Mouse (Mus musculus): ENCODE results near the gene Gdf3. TPM values are rescaled to one million over a fixed set of nuclear protein-coding genes. Genes with fewer than 3 reads are reported as not detected.

Gdf3 gene
- polyA plus RNA-seq, 2 experiments: 1.5 to 2.2 TPM

DNA sequence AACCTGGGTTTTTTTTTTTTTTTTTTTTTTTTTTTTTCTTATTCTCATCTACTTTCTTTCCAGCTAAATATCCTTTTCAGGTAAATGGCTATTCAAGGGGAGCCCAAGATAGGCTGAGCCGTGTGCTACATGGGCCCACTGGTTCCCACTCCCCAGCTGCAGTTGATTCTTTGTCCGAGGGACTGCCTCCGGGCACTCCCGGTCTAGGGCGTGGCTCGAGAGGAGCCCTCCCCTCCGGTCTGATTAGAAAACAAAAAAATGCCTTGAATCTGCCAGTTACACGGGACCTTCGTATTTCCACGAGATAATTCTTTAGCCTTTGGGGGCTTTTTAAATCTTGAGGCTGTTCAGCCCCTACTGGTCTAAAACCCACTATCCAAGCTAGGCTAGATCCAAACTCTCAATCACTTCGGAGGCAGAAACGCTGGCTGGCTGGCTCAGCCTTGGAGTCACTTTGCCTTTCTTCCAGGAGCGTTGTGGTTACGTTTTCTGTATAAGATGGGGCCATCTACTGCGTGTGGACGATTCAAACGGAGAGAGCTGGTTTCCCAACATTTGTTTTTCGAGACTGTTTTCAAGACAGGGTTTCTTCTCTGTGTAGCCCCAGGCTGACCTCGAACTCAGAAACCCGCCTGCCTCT is 17.7 kb upstream of the Gdf3 start:
- Histone ChIP-seq H3K27me3 (ENCODE audit: control insufficient read depth, insufficient read depth, low read length) (no peaks in the 10 kb centered on the region; the same call in none of the 2 replicates), H3K9me3 (ENCODE audit: control insufficient read depth, low read length) (no peaks in the 10 kb centered on the region), H3K4me2 (ENCODE audit: low read depth) (peak overlapping the region; percentile 56), H3K4me3 (ENCODE audit: insufficient read depth in 1 of 2, low read depth in 2 of 2, low read length in 2 of 2) (peak overlapping the region; percentile 2 to 14; a peak in 2 of 4 replicates), H3K4me1 (replicated peaks; ENCODE audit: control insufficient read depth in 2 of 2, insufficient read depth in 2 of 2, low read length in 1 of 2) (no peaks in the 10 kb centered on the region; a peak in 1 of 4 replicates), H3K9ac (replicated peaks) (no peak overlapping the region), H3K36me3 (replicated peaks; ENCODE audit: control insufficient read depth, insufficient read depth, low read depth) (no peaks in the 10 kb centered on the region), H3K27ac (no peak overlapping the region)
- 17% methylated on average over 20 of the region's 20 CpGs for WGBS (ENCODE audit: insufficient replicate concordance)
- TF ChIP-seq EP300 (IDR thresholded peaks at IDR 0.05; ENCODE audit: low read depth): no peak
- no peak for TF ChIP-seq CTCF (IDR thresholded peaks at IDR 0.05; ENCODE audit: low read depth)
- ATAC-seq (ENCODE audit: insufficient read depth): no peak
- DNase-seq (ENCODE audit: low read depth in 3 of 3, low spot score in 3 of 3): no peak

DNA sequence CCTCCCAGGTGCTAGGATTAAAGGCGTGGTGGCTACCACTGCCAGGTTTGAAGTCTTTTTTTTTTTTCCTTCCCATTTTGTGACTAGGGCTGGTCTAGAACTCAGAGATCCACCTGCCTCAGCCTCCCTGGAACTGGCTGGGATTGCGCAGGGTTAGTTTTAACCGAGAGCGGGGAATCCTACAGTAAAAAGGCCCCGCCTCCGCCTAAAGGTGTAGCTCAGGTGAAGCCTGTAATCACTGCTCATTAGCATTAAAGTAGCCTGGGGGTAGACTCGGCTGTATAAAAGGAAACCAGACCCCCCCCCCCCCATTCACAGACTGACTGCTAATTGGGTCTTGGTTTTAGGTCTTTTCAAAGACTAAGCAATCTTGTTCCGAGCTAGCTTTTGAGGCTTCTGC is 16.2 kb upstream of the Gdf3 start, which contains the start of gene Dppa3:
Gene Dppa3 (plus strand): TSS at position 301 of the 400 bp plus-strand sequence.
- ATAC-seq (ENCODE audit: insufficient read depth) (no peak), DNase-seq (ENCODE audit: low read depth in 3 of 3, low spot score in 3 of 3) (no peak)
- Histone ChIP-seq H3K36me3 (replicated peaks; ENCODE audit: control insufficient read depth, insufficient read depth, low read depth) (no peaks in the 10 kb centered on the region), H3K4me2 (ENCODE audit: low read depth) (peak within 1 kb of the TSS; percentile 56), H3K27me3 (ENCODE audit: control insufficient read depth, insufficient read depth, low read length) (no peaks in the 10 kb centered on the region; the same call in none of the 2 replicates), H3K9ac (replicated peaks) (no peak within 1 kb of the TSS), H3K27ac (no peak within 1 kb of the TSS), H3K4me1 (replicated peaks; ENCODE audit: control insufficient read depth in 2 of 2, insufficient read depth in 2 of 2, low read length in 1 of 2) (no peaks in the 10 kb centered on the region; a peak in 1 of 4 replicates), H3K9me3 (ENCODE audit: control insufficient read depth, low read length) (no peaks in the 10 kb centered on the region), H3K4me3 (ENCODE audit: insufficient read depth in 1 of 2, low read depth in 2 of 2, low read length in 2 of 2) (no peak within 1 kb of the TSS)
- TF ChIP-seq CTCF (IDR thresholded peaks at IDR 0.05; ENCODE audit: low read depth) (no peak), EP300 (IDR thresholded peaks at IDR 0.05; ENCODE audit: low read depth) (no peak)
- 71% methylated on average over 8 of the region's 8 CpGs for WGBS (ENCODE audit: insufficient replicate concordance)

GRCm38 (mm10) chr6:122625156-122625555 is 15.3 kb upstream of the Gdf3 start:
- ATAC-seq (ENCODE audit: insufficient read depth): no peak
- H3K36me3 ChIP-seq (replicated peaks; ENCODE audit: control insufficient read depth, insufficient read depth, low read depth): no peaks in the 10 kb centered on the region
- no peak for DNase-seq (ENCODE audit: low read depth in 3 of 3, low spot score in 3 of 3)
- TF ChIP-seq CTCF (IDR thresholded peaks at IDR 0.05; ENCODE audit: low read depth): no peak
- TF ChIP-seq EP300 (IDR thresholded peaks at IDR 0.05; ENCODE audit: low read depth): no peak
- H3K4me2 ChIP-seq (ENCODE audit: low read depth): no peak overlapping the region
- H3K9ac ChIP-seq (replicated peaks): no peak overlapping the region
- H3K27ac ChIP-seq: no peak overlapping the region
- H3K27me3 ChIP-seq (ENCODE audit: control insufficient read depth, insufficient read depth, low read length): no peaks in the 10 kb centered on the region; the same call in none of the 2 replicates
- no peaks in the 10 kb centered on the region for H3K9me3 ChIP-seq (ENCODE audit: control insufficient read depth, low read length)
- no peak overlapping the region for H3K4me3 ChIP-seq (ENCODE audit: insufficient read depth in 1 of 2, low read depth in 2 of 2, low read length in 2 of 2)
- H3K4me1 ChIP-seq (replicated peaks; ENCODE audit: control insufficient read depth in 2 of 2, insufficient read depth in 2 of 2, low read length in 1 of 2): no peaks in the 10 kb centered on the region; a peak in 1 of 4 replicates
- WGBS (ENCODE audit: insufficient replicate concordance): 48% methylated on average over 4 of the region's 4 CpGs

DNA sequence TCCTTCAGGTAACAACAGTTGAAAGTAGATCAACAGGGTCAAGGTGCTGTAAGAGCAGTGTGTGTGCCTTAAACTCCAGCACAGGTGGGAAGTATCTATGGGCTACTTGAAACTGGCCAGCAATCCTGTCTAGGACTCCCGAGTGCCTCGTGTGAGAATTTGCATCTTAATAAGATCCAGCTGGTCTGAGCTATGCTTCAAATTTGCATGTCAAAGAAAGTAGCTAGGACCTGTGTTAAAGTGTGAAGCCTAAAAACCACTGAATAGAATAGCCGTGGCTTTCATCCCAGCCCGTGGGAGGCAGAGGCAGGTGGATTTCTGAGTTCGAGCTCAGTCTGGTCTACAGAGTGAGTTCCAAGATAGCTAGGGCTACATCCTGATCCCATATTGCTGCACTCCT is 14.6 kb upstream of the Gdf3 start:
- no peaks in the 10 kb centered on the region; a peak in 1 of 4 replicates for H3K4me1 ChIP-seq (replicated peaks; ENCODE audit: control insufficient read depth in 2 of 2, insufficient read depth in 2 of 2, low read length in 1 of 2)
- TF ChIP-seq CTCF (IDR thresholded peaks at IDR 0.05; ENCODE audit: low read depth) (no peak), EP300 (IDR thresholded peaks at IDR 0.05; ENCODE audit: low read depth) (no peak)
- no peak overlapping the region for H3K4me3 ChIP-seq (ENCODE audit: insufficient read depth in 1 of 2, low read depth in 2 of 2, low read length in 2 of 2)
- H3K27me3 ChIP-seq (ENCODE audit: control insufficient read depth, insufficient read depth, low read length): no peaks in the 10 kb centered on the region; the same call in none of the 2 replicates
- H3K36me3 ChIP-seq (replicated peaks; ENCODE audit: control insufficient read depth, insufficient read depth, low read depth): no peaks in the 10 kb centered on the region
- no peak overlapping the region for H3K9ac ChIP-seq (replicated peaks)
- DNase-seq (ENCODE audit: low read depth in 3 of 3, low spot score in 3 of 3): no peak
- ATAC-seq (ENCODE audit: insufficient read depth): no peak
- H3K4me2 ChIP-seq (ENCODE audit: low read depth): no peak overlapping the region
- H3K9me3 ChIP-seq (ENCODE audit: control insufficient read depth, low read length): no peaks in the 10 kb centered on the region
- WGBS (ENCODE audit: insufficient replicate concordance): 37% methylated on average over 5 of the region's 5 CpGs
- H3K27ac ChIP-seq: no peak overlapping the region

- 85% methylated on average over 6 of the region's 6 CpGs for WGBS (ENCODE audit: insufficient replicate concordance)
- no peaks in the 10 kb centered on the region for H3K36me3 ChIP-seq (replicated peaks; ENCODE audit: control insufficient read depth, insufficient read depth, low read depth)
- no peak for DNase-seq (ENCODE audit: low read depth in 3 of 3, low spot score in 3 of 3)
- no peak overlapping the region for H3K9ac ChIP-seq (replicated peaks)
- no peak overlapping the region for H3K4me3 ChIP-seq (ENCODE audit: insufficient read depth in 1 of 2, low read depth in 2 of 2, low read length in 2 of 2)
- H3K9me3 ChIP-seq (ENCODE audit: control insufficient read depth, low read length): no peaks in the 10 kb centered on the region
- no peaks in the 10 kb centered on the region; the same call in 1 of the 2 replicates for H3K27me3 ChIP-seq (ENCODE audit: control insufficient read depth, insufficient read depth, low read length)
- no peak for TF ChIP-seq EP300 (IDR thresholded peaks at IDR 0.05; ENCODE audit: low read depth)
- no peak for TF ChIP-seq CTCF (IDR thresholded peaks at IDR 0.05; ENCODE audit: low read depth)
- no peak overlapping the region for H3K27ac ChIP-seq
- no peak for ATAC-seq (ENCODE audit: insufficient read depth)
- no peak overlapping the region for H3K4me2 ChIP-seq (ENCODE audit: low read depth)
- no peaks in the 10 kb centered on the region for H3K4me1 ChIP-seq (replicated peaks; ENCODE audit: control insufficient read depth in 2 of 2, insufficient read depth in 2 of 2, low read length in 1 of 2)
These were observed 11.2 kb upstream of the Gdf3 start for GRCm38 (mm10) chr6:122621066-122621465.

Measured in liver, embryonic 14.5 days (tissue).